Mouse (Mus musculus): Measurements from ENCODE around the gene Atf7ip.

Gene Atf7ip

DNA sequence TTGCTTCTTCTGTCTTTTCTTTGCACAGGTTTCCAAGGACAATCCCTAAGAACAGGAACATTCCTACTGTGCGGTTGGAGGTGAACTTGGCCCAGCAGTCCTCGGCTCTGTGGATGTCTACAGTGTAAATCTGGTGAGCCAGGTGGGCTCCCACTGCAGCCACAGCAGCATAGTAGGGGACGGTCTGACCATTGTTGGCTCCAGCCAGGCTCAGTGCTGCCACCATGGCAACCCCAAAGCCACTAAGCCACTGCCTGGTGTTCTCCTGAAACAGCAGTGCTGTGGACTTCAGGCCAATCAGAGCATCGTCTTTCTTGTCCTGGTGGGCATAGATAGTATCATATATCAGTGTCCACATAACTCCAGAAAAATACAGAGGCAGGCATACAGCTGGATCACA is 19.8 kb upstream of the Atf7ip start:
- DNase-seq (ENCODE audit: low spot score in 2 of 2), result no peak

DNA sequence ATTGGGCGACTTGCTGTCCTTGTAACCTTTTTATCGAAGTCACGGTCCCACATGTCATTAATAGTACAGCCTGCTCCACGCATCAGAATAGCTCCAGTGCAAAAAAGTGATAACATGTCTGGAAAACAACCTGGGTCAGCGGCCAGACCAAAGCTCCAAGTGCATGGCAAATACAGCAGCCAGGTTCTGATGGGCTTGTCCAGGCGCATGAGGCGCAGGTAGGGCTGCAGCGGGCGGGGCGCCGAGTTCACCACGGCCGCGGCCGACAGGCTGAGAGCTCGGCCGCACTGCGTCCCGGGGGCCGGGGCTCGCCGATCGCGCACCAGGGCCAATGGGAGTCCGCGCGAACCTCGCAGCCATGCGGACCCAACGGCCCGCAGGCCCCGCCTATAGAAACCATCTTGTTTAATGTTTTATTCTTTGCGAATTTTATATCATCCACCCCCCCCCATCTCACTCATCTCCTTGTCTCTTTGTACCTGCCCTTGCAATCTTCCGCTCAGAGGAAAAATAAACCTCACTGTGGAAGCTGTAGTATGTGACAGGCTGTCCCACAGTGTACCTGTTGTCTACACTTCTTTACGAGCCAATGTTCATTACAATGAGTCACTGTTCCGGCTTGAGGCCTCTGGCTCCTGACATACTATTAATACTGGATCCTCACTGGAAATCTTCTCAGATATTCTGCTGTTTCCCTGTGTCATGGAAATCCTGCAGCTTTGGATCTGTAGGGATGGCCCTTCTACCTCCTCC is 19.0 kb upstream of the Atf7ip start:
- DNase-seq (ENCODE audit: low spot score in 2 of 2), result no peak

DNA sequence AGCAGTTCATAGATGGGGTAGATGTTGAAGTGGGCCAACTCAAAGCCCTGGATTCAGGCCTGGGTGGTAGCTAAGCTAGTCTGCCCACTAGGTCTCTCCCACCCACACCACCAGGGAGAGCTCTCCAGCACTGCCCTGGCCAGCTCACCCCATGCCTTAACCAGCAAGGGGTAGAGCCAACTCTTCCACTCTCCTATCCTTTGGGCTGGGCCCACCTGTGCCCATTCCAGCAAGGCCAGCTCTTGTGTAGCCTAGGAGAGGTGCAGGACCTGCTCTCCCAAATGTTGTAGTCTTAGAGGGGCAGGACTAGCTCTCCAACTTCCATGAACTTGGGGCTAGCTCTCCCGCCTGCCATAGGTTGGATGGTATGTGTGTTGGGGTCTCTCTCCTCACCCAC is 18.4 kb upstream of the Atf7ip start:
- DNase-seq (ENCODE audit: low spot score in 2 of 2), result no peak

DNA sequence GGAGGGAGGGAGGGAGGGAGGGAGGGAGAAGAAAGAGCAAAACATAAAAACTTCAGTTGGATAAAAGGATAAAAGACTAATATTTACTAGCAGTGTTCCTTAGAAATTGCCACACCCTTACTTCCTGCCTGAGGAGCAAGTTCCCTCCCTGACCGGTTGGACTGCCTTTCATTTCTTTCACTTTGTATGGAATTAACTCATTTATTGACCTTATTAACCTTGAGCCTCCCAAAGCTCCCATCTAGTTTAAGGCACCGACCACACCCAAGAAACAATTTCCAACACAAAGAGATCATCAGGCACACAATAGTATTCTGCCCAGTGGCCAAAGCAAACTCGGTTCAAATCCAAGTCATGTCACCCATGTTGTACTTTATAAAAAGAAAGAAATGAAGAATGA is 16.1 kb upstream of the Atf7ip start:
- no peak for DNase-seq (ENCODE audit: low spot score in 2 of 2)

DNA sequence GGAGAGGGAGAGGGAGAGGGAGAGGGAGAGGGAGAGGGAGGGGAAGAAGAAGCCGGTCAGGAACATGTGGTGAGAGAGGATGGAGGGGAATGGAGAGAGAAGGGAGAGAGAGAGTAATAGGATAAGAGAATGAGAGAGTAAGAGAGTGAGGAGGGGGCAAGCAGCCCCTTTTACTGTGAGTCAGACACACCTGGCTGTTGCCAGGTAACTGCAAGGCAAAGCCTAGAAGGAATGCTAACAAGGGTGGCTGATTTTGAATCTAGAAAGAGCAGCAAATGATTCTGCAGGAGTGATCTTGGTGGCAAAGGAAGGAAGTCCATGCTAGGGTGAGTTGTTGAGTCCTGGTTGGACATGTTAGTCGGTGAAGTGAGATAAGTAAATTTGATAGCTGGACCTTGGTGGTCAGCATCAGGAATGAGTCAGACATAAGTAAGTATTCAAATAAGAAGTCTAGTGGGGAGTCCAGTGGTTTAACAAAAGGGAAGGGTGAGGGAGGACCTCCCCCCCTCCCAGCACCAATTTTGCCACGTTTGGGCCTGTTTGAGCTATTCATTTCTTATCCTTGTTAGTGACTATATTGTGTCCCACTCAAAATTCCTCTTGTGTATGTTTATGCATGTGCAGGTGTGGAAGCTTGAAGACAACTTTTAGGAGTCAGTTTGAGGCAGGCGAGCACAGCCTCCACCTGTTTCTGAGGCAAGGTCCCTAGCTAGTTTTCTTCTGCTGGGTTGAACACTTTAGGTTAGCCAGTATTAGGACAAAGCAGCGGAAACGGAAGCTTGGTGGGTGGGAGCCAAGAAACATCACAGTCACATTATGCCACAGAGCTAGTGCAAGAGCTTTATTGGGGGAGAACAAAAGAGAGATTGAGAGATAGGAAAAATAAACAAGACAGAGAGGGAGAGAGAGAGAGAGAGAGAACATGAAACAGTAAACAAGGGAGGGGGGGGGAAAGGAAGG is 15.2 kb upstream of the Atf7ip start:
- no peak for DNase-seq (ENCODE audit: low spot score in 2 of 2)

DNA sequence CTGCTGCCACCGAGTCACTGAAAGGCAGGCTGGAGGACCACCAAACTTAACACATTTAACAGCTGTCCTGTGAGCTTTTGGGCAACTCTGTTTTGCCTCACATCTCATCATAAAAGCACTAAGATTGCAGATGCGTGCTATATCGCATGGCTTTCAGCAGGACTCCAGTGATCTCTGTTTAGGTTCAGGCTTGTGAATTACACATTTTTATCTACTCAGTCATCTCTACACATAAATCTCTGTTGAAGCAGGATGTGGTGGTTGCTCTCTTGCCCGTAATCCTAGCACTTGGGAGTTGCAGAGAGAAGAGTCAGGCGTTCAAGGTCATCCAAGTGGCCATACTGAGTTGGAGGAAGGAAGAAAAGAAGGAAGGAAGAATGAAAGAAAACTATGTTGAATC is 14.3 kb upstream of the Atf7ip start:
- DNase-seq (ENCODE audit: low spot score in 2 of 2), result peak in 1 of 2 experiments; percentile 15

DNA sequence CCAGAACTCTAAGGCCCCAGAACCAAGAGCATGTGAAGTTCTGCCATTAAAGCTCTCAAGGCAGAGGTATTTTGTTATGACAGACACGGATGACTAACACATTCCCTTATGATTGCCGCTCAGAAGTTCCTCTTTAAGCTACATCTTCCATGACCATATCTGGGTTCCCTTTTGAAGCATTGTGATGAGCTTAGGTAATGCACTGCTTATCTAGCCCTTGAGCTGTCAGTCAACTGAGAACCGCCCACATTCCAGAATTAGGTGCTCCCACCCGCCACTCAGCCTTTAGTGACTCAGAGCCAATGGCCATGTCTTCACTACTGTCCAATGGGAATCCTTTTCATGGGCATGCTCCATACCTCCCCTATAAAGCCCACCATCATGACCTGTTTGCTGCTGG is 13.7 kb upstream of the Atf7ip start:
- no peak for DNase-seq (ENCODE audit: low spot score in 2 of 2)

DNA sequence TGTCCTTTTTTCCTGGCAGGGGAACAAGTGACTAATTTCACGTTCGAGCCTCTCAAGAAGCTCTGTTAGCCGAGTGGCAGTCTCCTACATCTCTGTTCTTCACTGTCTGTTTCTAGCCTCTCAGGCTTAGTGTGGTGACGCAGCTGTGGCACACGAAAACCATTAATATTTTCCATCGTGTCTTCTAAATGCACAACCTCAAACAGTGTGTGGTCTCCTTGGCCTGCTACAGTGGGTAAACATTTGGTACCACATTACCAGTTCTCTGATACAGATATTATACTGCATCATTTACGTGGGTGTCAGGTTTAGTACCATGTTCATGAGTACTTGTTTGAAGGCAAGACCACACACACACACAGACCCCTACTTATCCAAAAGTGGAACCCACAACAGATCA is 12.5 kb upstream of the Atf7ip start:
- DNase-seq (ENCODE audit: low spot score in 2 of 2), result no peak

DNA sequence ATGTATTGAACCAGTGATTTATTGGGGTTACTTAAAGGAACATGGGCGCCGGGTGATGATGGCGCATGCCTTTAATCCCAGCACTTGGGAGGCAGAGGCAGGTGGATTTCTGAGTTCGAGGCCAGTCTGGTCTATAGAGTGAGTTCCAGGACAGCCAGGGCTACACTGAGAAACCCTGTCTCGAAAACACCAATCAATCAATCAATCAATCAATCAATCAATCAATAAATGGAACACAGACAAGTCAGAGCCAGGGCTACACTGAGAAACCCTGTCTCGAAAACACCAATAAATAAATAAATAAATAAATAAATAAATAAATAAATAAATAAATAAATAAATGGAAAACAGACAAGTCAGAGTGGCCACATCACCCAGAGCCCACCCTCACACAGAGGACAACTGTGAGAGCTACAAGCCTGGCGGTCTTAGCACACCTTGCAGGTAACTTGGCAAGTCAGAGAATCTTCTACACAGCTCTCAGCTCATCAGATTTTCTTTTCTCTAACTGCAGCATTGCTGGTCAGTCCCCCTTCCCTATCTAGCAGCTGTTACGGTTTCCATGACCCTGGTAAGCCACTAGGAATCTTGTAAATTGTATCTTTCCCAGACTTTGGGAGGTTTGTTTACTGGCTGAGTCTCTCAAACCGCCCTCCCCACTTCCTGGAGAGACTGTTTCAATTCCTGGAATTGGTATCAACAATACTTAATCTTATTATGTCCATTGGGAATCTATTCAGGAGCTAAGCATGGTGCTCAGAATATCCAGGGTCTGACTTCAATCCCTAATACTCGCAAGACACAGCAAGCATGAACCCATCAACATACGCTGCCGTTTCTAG is 11.8 kb upstream of the Atf7ip start:
- DNase-seq (ENCODE audit: low spot score in 2 of 2), result no peak

DNA sequence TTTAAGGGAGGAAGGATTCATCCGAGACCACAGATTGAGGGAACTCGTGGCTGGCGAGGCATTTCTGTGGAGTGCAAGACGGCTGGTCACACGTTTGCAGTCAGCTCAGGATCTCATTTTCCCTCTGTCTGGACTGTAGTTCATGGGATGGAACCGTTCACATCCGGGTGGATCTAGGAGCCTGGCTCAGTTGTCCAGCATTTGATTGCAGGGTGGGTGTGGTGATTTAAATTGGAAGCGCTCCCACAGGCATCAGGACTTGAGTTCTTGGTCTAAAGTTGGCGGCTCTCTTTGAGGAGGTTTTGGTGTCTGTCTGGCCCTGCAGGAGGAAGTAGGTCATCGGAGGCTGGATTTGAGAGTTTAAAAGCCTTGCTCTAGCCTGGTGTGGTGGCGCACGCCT is 10.9 kb upstream of the Atf7ip start:
- DNase-seq (ENCODE audit: low spot score in 2 of 2), result no peak

DNA sequence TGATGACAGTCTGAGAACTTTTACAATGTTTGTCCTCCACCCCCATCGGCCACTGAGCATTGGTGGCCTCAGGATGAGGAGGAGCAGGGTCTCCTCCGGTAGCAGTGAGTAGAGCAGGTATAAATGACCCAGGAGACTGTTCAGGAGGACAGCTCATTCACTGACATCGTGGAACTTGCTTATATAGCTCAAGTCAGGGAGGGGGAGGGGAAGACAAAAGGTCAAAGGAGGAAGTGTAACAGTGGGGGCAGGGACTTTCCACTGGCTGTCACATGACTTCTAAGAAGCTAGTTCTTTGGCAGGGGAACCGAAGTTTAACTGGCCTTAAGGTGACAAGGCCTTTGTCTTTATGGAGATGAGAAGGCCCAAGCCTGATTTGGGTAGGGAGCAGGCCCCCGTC is 8.2 kb upstream of the Atf7ip start:
- DNase-seq (ENCODE audit: low spot score in 2 of 2), result no peak

DNA sequence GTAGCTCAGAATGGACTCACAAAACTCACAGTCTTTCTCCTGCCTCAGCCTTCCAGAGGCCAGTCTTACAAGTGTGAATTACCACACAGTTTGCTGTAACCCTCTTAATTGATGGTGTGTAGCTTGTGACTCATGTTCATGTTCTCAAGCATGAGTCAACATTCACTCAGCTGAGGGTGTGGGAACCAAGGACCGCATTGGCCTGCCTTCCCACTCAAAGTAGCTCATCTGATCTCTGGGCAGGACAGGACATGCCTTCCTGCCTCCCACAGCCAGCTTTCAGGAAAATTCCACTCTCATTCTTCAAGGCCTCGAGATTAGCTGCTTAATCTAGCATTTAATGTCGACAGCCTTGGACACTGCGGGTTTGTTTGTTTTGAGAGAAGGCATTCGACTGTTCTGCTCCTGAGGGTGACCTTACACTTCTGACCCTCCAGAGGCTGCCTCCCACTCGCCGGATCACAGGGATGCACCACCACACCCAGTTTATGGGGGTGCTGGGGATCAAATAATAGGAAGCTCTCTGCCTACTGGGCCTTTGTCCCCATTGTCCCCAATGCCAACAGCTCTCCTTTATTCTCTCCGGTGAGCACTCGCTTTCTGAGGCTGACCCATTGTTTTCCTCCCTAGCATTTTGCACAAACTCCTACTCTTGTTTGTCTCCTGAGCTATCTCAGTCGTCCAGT is 6.5 kb upstream of the Atf7ip start:
- DNase-seq (ENCODE audit: low spot score in 2 of 2), result peak in 1 of 2 experiments; percentile 61

DNA sequence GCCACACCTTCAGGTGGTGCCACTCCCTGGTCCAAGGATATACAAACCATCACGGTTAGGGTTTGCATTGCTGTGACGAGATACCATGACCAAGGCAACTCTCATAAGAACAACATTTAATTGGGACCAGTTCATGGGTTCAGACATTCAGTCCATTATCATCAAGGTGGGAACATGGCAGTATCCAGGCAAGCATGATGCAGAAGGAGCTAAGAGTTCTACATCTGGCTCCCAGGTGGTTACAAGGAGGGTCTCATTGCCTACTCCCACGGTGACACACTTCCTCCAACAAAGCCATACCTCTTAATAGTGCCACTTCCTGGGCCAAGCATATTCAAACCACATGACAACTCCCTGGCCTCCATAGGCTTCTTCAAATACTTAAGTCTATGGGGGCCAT is 2.7 kb downstream of the Atf7ip start:
- DNase-seq (ENCODE audit: low spot score in 2 of 2), result no peak

DNA sequence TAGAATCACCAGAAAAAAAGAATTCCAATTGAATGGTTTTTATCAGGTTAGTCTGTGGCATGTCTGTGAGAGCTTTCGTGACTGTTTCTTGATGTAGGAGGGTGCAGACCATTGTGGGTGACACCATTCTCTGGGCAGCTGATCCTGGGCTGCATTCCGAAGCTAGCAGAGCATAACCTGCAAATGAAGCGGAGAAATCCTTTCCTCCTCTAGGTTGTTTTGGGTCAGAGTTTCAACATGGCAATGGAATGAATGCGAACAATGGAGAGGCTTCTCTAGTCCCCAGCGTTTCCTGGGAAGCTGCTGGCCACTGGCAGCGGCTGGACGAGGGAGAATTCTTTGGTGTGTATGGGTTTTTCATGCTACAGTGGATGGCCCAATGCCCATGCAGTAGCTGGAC is 5.0 kb downstream of the Atf7ip start:
- DNase-seq (ENCODE audit: low spot score in 2 of 2), result no peak

DNA sequence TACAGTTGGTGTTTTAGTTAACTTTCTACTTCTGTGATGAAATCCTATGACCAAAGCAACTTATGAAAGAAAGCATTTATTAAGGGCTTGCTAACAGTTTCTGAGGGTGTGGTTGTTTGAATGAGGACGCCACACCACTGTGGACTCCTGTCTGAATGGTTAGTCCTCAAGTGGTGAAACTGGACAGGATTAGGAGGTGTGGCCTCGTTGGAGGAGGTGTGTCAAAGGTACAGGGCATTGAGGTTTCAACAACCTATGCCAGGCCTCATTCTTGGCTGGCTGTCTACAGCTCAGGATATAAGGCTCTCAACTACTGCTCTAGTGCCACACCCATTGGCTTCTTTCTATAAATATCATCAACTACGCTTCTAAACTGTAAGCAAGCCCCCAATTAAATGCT is 6.4 kb downstream of the Atf7ip start:
- DNase-seq (ENCODE audit: low spot score in 2 of 2), result no peak

DNA sequence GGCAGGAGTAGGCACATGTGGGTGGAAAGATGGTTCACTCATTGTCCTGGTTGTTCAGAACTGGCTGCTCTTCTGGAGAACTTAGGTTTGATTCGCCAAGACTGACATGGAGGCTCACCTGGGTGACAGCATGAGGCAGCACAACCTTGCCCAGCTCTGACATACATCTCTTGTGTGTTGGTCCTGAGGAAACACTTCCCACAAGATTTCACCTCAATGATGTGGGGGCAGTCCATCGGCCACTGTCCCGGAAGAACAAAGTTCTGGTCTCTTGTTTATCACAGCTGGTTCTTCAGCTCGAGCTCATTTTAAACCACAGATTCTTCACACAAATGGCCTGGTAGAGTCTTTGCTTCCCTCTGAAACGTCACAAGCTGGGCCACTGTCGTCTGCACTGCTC is 10.7 kb downstream of the Atf7ip start:
- DNase-seq (ENCODE audit: low spot score in 2 of 2), result no peak

DNA sequence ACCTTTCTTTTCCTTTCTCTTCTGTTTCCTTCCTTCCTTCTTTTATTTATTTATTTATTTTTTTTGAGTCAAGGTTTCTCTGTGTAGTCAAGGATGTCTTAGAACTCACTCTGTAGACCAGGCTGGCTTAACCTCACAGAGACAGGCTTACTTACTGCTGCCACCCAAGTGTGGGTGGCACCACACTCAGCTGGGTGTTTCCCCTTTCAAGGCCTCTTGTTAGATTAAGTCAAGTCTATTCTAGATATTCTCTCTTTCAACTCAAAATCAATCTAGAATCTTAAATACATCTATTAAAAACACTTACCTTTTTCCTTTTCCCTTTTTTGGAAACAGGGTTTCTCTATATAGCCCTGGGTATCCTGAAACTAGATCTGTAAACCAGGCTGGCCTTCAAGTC is 11.3 kb downstream of the Atf7ip start:
- DNase-seq (ENCODE audit: low spot score in 2 of 2), result no peak

DNA sequence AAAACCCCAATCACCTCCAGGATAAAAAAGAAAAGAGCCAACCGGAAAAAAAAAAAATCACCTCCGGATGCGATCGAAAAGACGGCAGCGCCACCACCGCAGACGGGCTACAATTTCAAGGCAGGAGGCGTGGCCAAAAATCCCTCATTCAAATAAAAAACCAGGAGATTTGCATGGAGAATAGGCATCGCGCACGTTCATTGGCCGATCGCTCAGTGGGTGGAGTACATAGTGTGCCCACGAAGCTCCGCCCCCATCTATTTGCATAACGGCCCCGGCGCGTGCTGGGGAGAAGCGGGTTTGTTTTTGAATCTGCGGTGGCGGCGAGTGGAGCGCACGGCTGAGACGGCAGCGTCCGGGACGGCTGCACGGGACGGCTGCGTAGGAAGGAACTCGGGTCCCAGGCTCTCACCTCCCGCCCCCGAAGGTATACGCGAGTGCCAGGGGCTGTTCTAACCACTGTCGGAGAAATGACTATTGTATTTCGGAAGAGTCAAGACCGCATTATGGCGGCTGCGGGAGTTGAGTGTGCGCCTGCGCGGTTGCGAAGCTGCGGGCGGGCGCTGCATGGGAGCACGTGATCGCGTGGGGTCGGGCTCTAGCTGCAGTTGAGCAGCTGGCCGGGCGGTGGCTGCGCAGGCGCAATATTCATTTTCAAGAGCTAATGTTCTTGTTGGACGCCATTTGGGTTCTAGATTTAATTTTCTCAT is 12.7 kb downstream of the Atf7ip start:
- DNase-seq (ENCODE audit: low spot score in 2 of 2), result peak; percentile 87 to 94

DNA sequence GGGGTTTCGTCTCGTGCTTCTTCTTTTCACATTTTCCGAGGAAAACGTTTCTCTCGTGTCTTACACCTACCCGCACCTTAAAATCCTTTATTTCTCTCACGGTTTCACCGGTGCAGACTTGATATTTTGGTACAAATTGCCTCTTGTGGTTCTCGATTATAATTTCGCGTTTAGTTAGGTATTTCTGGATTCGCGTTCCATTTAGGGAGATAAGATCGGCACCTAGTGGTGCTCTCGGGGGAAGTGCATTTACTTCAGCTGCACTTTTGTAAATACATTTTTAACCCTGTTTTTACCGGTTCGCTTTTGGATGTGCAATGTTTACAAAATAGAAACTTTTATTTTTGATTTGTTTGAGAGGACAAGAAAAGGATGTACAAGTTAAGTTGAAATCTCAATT is 13.3 kb downstream of the Atf7ip start:
- no peak for DNase-seq (ENCODE audit: low spot score in 2 of 2)

DNA sequence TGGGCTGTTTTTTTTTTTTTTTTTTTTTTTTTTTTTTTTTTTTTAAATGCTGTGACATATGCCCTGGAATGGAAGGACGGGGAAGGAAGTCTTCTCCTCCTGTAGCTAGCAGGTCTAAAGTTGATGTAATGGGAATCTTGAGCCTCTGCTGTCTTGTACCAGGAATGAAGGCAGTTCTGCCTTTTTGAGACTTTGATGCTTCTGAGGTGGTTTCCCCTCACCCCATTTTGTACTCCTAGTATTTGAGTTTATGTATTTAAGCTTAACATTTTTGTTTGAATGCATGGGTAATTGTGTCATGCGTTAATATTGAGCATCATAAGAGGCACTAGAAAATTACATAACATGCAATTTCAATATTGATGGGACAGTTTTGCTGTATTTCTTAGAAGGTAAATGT is 14.4 kb downstream of the Atf7ip start:
- no peak for DNase-seq (ENCODE audit: low spot score in 2 of 2)

DNA sequence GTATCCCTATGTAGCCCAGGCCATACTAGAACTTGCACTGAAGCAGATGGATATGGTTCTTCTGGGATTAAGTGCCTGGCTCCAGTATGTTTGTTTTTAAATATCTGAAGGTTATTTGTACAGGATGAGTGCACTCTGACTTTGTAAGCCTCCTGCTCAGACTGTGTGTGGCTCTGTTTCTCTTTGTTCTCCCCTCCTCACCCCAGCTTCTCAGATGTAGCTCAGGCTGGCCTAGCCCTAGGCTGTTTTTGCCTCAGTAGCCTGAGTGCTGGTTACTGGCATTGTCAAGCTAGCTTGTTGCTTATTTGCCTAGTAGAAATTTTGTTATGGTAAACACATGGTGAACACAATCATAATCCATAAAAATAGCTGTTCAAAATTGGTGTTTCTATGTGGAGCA is 15.7 kb downstream of the Atf7ip start:
- no peak for DNase-seq (ENCODE audit: low spot score in 2 of 2)

Data from urinary bladder, adult 18-20 months (tissue).